Mouse (Mus musculus): Measurements from ENCODE around the gene Fbxo2. TPM values are rescaled to one million over a fixed set of nuclear protein-coding genes. Genes with fewer than 3 reads are reported as not detected.

Fbxo2 gene
- polyA plus RNA-seq, 1 experiment from 2014 or later: 0.66 TPM

DNA sequence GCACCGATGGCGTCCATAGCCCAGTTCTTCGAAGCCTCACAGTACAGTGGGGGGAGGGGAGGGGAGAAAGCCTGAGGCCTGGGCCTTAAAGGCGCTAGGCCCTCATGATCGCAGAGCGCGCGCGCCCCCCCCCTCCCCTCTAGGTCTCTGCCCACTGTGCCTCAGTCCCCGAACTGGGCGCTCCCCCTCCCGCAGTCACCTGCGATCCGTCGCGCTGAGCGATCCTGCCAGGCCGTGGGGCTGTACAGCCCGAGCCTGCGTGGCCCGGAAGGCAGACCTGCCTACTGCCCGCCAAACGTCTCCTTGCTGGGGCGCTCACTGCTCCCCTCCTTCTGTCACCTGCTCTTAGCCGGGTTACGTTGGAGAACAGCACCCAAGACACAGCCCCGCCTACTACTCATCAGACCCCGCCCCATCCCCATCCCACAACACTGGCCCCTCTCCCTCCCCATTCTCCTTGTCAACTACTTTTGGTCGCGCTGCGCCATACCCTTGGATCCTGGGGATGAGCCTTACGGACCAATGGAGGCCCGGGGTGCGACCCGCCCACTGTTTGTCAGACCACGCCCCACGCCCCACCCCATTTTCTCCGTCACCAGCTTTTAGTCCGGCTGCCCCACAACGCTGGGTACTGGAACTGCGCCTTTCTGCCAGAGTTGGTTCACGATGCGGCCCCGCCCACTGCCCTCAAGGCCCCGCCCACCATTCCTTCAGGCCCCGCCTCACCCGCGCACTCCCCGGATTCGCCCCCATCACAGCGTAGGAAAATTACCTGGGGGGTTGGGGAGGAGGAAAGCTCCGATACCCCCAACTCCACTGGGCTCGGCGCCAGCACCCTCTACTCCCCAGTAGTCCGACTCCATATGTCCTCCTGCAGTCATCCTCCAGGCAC, 631 bp upstream of the Fbxo2 start:
- H3K4me3 ChIP-seq (ENCODE audit: low read depth, low read length): peak overlapping the region; percentile 53
- peak overlapping the region; percentile 44 for H3K9ac ChIP-seq (replicated peaks; ENCODE audit: low read depth)
- no peaks in the 10 kb centered on the region for H3K9me3 ChIP-seq (ENCODE audit: low read length)
- peaks cover 31% of the 10 kb centered on the region for H3K27me3 ChIP-seq (replicated peaks; ENCODE audit: insufficient read depth, low read length)
- TF ChIP-seq CTCF (IDR thresholded peaks at IDR 0.05) (peak; percentile 49), EP300 (IDR thresholded peaks at IDR 0.05) (no peak)
- H3K4me1 ChIP-seq (ENCODE audit: insufficient read depth, low read depth, low read length): peaks cover 6% of the 10 kb centered on the region; the same call in 1 of the 2 replicates
- peak overlapping the region; percentile 74 for H3K27ac ChIP-seq (ENCODE audit: low read length)
- peak; percentile 91 for ATAC-seq
- peak; percentile 96 for DNase-seq (ENCODE audit: low spot score)
- H3K4me2 ChIP-seq (replicated peaks; ENCODE audit: low read depth, low read length): peak overlapping the region; percentile 97
- no peaks in the 10 kb centered on the region for H3K36me3 ChIP-seq (ENCODE audit: insufficient read depth, low read length)
- WGBS: under 1% methylated on average over 44 of the region's 55 CpGs

DNA sequence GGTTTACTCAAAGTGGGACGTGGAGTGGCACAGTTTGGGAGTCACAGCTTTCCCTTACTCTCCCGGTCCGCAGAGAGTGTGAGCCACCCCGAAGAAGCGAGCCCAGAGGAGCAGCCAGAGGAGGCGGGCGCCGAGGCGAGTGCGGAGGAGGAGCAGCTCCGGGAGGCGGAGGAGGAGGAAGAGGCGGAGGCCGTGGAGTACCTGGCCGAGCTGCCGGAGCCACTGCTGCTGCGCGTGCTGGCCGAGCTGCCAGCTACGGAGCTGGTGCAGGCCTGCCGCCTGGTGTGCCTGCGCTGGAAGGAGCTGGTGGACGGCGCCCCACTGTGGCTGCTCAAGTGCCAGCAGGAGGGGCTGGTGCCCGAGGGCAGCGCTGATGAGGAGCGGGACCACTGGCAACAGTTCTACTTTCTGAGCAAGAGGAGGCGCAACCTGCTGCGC, 3.6 kb downstream of the Fbxo2 start:
- peaks cover 5% of the 10 kb centered on the region; the same call in 1 of the 2 replicates for H3K4me1 ChIP-seq (ENCODE audit: insufficient read depth, low read depth, low read length)
- no peaks in the 10 kb centered on the region for H3K9me3 ChIP-seq (ENCODE audit: low read length)
- peaks cover 54% of the 10 kb centered on the region for H3K27me3 ChIP-seq (replicated peaks; ENCODE audit: insufficient read depth, low read length)
- H3K4me2 ChIP-seq (replicated peaks; ENCODE audit: low read depth, low read length): peak overlapping the region; percentile 49
- WGBS: 2% methylated on average over 23 of the region's 29 CpGs
- DNase-seq (ENCODE audit: low spot score) (peak; percentile 89), ATAC-seq (peak; percentile 72)
- TF ChIP-seq CTCF (IDR thresholded peaks at IDR 0.05) (peak; percentile 94), EP300 (IDR thresholded peaks at IDR 0.05) (no peak)
- H3K36me3 ChIP-seq (ENCODE audit: insufficient read depth, low read length): no peaks in the 10 kb centered on the region
- peak overlapping the region; percentile 16; the same call in 1 of the 2 replicates for H3K4me3 ChIP-seq (ENCODE audit: low read depth, low read length)
- H3K9ac ChIP-seq (replicated peaks; ENCODE audit: low read depth): no peak overlapping the region
- H3K27ac ChIP-seq (ENCODE audit: low read length): no peak overlapping the region

DNA sequence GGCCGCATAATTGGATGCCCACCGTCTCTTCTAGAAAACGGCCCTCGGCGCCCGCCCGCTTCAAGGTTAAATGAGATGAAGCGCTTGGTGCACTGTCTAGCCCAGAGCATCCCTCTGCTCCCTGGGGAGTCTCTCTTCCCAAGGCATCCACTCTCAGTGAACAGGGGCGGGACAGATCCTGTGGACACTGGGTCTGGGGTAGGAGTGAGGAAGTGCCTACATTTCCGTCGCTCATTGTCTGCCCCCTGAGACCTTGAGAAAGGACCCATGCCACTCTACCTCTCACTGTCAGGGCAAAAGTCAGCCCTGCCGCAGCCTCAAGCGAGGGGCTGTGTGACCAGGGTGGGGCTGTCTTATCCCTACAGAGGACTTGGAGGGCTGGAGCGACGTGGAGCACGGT, 4.0 kb downstream of the Fbxo2 start:
- Histone ChIP-seq H3K4me1 (ENCODE audit: insufficient read depth, low read depth, low read length) (0 out of 2 replicates have a peak, but pooled peaks cover under 1% of the 10 kb centered on the region), H3K9ac (replicated peaks; ENCODE audit: low read depth) (no peak overlapping the region), H3K4me3 (ENCODE audit: low read depth, low read length) (0 out of 2 replicates have a peak overlapping the region, but pooled peaks have one; percentile 16), H3K4me2 (replicated peaks; ENCODE audit: low read depth, low read length) (peak overlapping the region; percentile 49; the same call in 1 of the 2 replicates), H3K27ac (ENCODE audit: low read length) (no peak overlapping the region), H3K9me3 (ENCODE audit: low read length) (no peaks in the 10 kb centered on the region), H3K36me3 (ENCODE audit: insufficient read depth, low read length) (no peaks in the 10 kb centered on the region), H3K27me3 (replicated peaks; ENCODE audit: insufficient read depth, low read length) (peaks cover 54% of the 10 kb centered on the region)
- WGBS: 2% methylated on average over 16 of the region's 16 CpGs
- TF ChIP-seq EP300 (IDR thresholded peaks at IDR 0.05) (no peak), CTCF (IDR thresholded peaks at IDR 0.05) (no peak)
- ATAC-seq: no peak
- DNase-seq (ENCODE audit: low spot score): no peak

DNA sequence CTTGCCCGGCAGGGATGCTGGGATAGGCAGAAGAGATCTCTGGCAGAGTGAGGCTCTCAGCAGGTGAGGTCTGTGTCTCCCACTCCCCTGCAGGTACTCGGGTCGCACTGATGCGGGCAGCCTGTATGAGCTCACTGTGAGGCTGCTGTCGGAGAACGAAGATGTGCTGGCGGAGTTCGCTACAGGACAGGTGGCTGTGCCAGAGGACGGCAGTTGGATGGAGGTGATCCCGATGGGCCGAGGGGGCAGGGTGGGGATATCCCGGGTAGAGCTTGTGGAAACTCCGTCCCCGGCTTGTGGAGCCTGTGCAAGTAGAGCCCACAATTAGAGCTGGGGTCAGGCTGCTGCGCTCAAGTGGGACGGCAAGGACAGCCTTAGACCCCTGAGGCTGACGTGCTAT, 5.1 kb downstream of the Fbxo2 start:
- H3K9ac ChIP-seq (replicated peaks; ENCODE audit: low read depth): no peak overlapping the region
- no peaks in the 10 kb centered on the region for H3K9me3 ChIP-seq (ENCODE audit: low read length)
- H3K27me3 ChIP-seq (replicated peaks; ENCODE audit: insufficient read depth, low read length): peaks cover 51% of the 10 kb centered on the region
- H3K27ac ChIP-seq (ENCODE audit: low read length): no peak overlapping the region
- 5% methylated on average over 17 of the region's 17 CpGs for WGBS
- H3K4me1 ChIP-seq (ENCODE audit: insufficient read depth, low read depth, low read length): no peaks in the 10 kb centered on the region
- no peak for TF ChIP-seq CTCF (IDR thresholded peaks at IDR 0.05)
- TF ChIP-seq EP300 (IDR thresholded peaks at IDR 0.05): no peak
- no peak overlapping the region for H3K4me2 ChIP-seq (replicated peaks; ENCODE audit: low read depth, low read length)
- DNase-seq (ENCODE audit: low spot score) (no peak), ATAC-seq (no peak)
- H3K4me3 ChIP-seq (ENCODE audit: low read depth, low read length): no peak overlapping the region
- no peaks in the 10 kb centered on the region for H3K36me3 ChIP-seq (ENCODE audit: insufficient read depth, low read length)

DNA sequence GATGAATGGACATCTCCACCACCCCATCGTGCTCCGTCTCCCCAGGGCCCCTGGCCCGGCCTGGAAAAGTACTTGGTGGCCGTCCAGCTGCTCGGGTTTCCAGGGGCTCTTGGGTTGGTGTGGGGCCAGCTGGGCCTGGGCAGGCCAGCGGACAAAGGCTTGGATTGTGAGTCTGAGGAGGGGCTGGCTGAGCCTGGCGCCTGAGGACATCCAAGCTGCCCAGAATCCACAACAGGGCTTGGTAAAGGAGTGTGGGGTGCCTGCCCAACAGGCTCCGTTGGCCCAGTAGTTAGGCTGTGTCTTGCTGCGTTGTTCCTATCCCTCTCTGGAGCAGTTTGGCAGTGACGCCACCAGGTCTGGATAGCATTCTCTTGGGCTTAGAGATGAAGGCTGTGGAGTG, 6.0 kb downstream of the Fbxo2 start:
- WGBS: 8% methylated on average over 10 of the region's 10 CpGs
- no peak overlapping the region for H3K9ac ChIP-seq (replicated peaks; ENCODE audit: low read depth)
- peaks cover 48% of the 10 kb centered on the region for H3K27me3 ChIP-seq (replicated peaks; ENCODE audit: insufficient read depth, low read length)
- H3K9me3 ChIP-seq (ENCODE audit: low read length): no peaks in the 10 kb centered on the region
- no peak overlapping the region for H3K4me3 ChIP-seq (ENCODE audit: low read depth, low read length)
- H3K36me3 ChIP-seq (ENCODE audit: insufficient read depth, low read length): no peaks in the 10 kb centered on the region
- H3K4me1 ChIP-seq (ENCODE audit: insufficient read depth, low read depth, low read length): no peaks in the 10 kb centered on the region
- TF ChIP-seq EP300 (IDR thresholded peaks at IDR 0.05): no peak
- no peak overlapping the region for H3K4me2 ChIP-seq (replicated peaks; ENCODE audit: low read depth, low read length)
- no peak for ATAC-seq
- no peak overlapping the region for H3K27ac ChIP-seq (ENCODE audit: low read length)
- DNase-seq (ENCODE audit: low spot score): no peak

GRCm38 (mm10) chr4:148166986-148167385, 6.6 kb downstream of the Fbxo2 start:
- DNase-seq (ENCODE audit: low spot score) (peak; percentile 69), ATAC-seq (no peak)
- no peak overlapping the region for H3K27ac ChIP-seq (ENCODE audit: low read length)
- no peaks in the 10 kb centered on the region for H3K9me3 ChIP-seq (ENCODE audit: low read length)
- H3K36me3 ChIP-seq (ENCODE audit: insufficient read depth, low read length): no peaks in the 10 kb centered on the region
- no peak overlapping the region for H3K4me2 ChIP-seq (replicated peaks; ENCODE audit: low read depth, low read length)
- peaks cover 49% of the 10 kb centered on the region for H3K27me3 ChIP-seq (replicated peaks; ENCODE audit: insufficient read depth, low read length)
- no peaks in the 10 kb centered on the region for H3K4me1 ChIP-seq (ENCODE audit: insufficient read depth, low read depth, low read length)
- TF ChIP-seq CTCF (IDR thresholded peaks at IDR 0.05): peak; percentile 71
- no peak for TF ChIP-seq EP300 (IDR thresholded peaks at IDR 0.05)
- no peak overlapping the region for H3K4me3 ChIP-seq (ENCODE audit: low read depth, low read length)
- no peak overlapping the region for H3K9ac ChIP-seq (replicated peaks; ENCODE audit: low read depth)
- 11% methylated on average over 4 of the region's 4 CpGs for WGBS
